Mouse (Mus musculus): ENCODE measurements around the gene Tpte. TPM values are rescaled to one million over a fixed set of nuclear protein-coding genes. Genes with fewer than 3 reads are reported as not detected.

Gene Tpte
- total RNA-seq, 2 experiments from 2014 or later: not detected

DNA sequence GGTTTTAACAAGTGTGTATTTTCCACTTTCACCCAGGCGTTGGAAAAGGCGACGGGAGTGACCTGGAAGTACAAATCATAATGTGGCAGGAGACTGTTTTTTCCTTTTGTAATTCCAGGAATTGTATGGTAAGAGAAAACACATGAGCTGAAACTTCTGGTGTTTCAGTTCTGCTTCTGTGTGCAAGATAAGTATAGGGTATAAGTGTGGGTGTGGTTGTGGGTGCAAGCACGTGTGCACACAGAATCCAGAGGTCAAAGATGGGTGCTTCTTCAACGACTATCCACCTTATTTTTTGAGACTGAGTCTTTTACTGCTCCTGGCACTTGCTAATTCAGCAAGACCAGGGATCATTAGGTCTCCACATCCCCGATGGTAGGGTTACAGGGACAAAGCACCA, 76.1 kb downstream of the Tpte start:
- intact Hi-C loops (cut with DNase I): no loop called here
- no peak for DNase-seq (ENCODE audit: extremely low spot score in 1 of 2, low spot score in 2 of 2)

DNA sequence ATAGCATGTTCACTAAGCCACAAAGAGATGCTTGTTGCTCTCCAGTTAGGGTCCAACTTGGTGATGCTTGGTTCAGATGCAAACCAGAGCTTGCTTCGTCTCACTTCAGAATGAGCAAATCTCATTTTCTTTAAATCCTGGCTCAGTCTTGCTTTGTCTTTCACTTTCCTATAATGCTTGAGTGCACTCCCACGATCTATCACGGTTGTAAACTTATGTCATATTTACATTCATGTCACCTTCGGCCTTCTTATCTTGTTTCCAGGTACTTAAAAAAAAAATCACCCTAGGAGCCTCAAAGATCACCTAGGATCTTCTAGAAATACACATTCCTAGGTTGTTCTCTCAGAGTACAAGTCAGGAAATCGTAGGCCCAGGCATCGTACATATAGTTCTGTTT, 76.6 kb downstream of the Tpte start:
- intact Hi-C loops (cut with DNase I): no loop called here
- no peak for DNase-seq (ENCODE audit: extremely low spot score in 1 of 2, low spot score in 2 of 2)

DNA sequence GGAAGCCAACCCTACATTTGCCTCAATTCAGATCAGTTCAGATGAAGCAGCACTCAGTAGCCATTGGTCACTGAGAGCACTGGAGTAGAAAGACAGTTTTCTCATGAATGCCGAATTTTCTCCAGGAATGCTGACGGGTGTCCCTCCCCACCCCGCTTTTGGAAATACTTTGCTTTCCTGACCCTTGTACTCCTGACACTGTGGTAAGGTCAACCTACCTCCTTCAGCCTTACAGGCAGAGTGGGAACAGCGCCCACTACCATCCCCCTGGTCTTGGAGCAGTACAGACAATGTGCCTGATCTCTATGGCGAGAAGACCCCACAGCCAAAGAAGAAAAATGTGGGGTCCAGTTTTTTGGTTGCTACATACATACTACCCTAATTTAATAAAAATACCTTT, 93.1 kb downstream of the Tpte start:
- intact Hi-C loops (cut with DNase I): no loop called here
- DNase-seq (ENCODE audit: extremely low spot score in 1 of 2, low spot score in 2 of 2): no peak

DNA sequence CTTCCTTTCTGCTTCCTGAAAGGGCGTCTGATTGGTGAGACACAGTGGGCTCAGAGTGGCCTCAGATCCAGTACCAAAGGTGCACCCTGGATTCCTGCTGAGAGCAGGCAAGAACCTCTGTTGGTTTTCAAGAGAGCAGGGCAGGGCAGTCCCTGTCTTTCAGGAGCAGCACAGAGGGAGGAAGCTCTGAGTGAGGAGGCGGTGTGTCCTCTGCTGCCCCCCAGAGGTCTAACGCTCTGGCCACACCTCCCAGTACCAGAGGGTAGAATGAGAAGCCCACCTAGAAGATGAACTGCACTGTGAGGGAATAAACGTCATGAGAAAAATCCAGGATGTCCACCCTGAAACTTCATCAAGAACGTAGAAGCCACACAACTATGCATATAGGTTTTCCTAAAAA, 93.7 kb downstream of the Tpte start:
- intact Hi-C loops (cut with DNase I): no loop called here
- DNase-seq (ENCODE audit: extremely low spot score in 1 of 2, low spot score in 2 of 2): peak in 1 of 2 experiments; percentile 62

DNA sequence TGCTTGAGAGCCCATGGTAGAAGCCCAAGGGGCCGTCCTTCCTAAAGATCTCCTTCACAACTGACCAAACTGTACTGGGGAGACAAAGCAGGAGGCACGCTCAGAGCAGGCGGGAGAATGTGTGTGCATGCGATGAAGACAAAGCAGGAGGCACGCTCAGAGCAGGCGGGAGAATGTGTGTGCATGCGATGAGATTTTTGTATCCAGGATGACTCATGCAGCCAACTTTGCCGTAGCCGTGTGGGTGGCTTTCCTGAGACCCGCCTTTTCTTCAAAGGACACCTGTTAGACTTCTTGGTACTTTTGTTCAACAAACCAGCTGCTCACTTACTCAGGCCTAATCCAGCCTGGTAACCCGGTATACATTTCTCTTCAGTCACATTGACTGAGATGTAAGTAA, 97.7 kb downstream of the Tpte start:
- no peak for DNase-seq (ENCODE audit: extremely low spot score in 1 of 2, low spot score in 2 of 2)
- intact Hi-C loops (cut with DNase I): loop anchor here (5.0 kb wide), 1 partner anchor 249 kb away; no protein-coding TSS in a partner anchor

DNA sequence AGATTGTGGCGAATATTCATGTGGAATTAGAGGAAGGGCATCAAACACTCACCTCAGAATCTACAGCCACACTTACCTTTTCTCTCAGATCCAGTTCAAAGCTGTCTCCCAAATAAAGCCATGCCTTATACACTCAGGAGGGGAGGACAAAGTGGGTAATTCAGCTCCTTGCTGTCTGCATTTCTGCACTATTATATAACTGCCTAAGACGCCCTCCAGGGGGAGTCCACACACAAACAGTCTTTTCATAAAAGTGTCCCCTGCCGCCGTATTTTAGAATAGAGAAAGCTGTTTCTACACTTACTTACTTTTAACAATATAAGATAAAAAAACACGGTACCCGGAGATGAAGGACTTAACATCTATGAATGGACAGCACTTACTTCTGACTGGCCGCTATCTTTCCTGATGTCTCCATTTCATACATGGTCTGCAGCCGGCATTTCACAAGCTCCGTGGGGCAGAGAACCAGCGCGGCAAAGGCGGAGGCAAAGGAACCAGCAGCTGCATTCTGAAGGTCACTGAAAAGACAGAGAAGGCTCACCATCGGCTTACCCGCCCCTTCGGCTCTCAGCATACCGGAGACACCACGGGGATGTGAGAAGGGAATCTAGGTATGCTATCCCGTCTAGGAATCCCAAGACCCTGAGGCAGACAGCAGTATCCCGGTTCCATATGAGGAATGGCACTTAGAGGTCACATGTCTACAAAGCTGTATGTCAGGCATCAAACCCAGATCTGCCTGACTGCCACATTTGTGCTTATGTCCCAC, 99.8 kb downstream of the Tpte start:
- DNase-seq (ENCODE audit: extremely low spot score in 1 of 2, low spot score in 2 of 2): no peak
- intact Hi-C loops (cut with DNase I): loop anchor here (5.0 kb wide), 1 partner anchor 251 kb away; no protein-coding TSS in a partner anchor

DNA sequence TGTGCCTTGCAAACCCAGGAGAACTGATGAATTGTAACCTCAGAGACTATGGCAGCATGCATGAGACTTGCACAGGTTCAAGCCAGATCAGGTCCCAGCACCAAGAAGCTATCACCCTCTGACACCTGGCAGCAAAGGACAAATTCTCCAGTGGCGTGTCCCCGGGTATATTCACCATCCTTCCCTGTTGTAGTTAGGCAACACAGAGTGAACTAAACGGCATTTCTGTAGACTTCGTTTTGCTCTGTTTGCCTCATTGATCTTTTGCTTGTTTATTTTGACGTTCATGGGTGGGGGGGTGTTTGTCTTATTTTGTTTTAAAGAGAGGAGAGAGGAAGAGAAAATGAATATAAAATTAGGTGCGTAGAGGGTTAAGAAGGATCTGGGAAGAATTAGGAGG, 101.9 kb downstream of the Tpte start:
- intact Hi-C loops (cut with DNase I): no loop called here

DNA sequence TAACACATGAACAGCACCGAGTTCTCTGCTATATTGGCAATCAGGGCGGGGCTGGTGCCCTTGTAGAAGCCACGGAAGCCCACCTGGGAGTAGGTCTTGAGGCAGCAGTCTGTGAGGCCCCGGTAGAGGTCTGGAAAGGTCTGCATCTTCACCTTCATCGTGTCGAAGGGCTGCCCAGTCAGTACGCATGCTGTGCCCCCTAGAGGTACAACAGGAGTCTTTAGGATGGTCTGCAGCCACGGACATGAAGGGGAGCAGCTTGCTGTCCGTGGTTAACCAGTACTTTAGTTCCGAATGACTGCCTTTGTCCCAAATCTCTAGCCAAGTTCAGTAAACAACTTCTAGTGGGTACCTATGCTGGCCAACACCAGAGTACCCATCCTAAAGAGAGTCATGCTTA, 106.6 kb downstream of the Tpte start:
- intact Hi-C loops (cut with DNase I): no loop called here

More for the DNA sequence above, 101.9 kb downstream of the Tpte start:
- DNase-seq (ENCODE audit: extremely low spot score in 1 of 2, low spot score in 2 of 2): no peak

DNA sequence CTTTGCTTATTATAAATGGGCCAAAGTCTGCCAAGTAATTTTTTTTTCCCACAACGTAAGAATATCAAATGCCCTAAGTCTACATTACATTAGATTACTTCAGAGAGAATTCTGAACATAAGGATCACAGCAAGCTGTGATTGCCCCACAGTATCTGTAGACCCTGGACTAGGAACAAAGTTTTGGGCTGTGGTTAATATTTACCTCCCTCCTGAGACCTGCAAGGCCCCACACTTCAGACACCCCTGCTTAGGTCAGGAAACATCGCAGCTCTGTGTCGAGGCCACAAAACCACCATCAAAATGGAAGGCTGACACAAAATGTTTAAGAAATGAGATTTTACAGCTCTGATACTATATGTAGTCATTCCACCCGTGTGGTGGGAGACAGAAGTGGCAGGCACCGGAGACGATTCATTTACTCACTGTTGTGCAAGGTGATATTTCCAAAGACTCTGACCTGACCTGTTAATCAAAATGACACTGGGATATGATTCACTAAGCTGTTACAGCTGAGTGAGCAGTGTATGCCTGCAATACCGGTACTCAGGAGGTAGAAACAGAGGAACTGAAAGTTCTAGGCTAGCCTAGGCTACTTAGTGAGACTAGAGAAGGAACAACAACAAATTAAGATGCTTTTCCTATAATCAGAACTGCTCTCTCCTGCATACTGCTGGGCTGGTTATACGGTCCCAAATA, 107.7 kb downstream of the Tpte start:
- intact Hi-C loops (cut with DNase I): no loop called here
- no peak for DNase-seq (ENCODE audit: extremely low spot score in 1 of 2, low spot score in 2 of 2)

More for the DNA sequence above, 106.6 kb downstream of the Tpte start:
- no peak for DNase-seq (ENCODE audit: extremely low spot score in 1 of 2, low spot score in 2 of 2)

DNA sequence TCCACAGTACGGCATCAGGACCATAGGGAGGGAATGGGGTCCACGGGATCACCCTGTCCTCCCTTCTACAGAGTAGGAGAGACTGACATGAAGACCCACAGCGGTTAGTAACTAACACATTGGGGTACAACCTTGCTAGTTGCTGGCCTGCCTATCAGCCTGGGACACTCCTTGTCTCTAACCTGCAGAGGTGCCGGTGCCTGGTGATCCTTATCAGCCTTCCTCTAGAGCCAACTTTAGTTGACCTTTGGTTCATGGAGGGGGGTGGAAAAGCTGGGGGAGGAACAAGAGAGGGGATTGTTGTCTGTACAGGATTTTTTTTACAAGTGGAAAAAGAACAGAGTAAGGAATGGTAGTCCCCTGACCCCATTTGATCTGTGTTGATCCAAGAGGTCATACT, 111.2 kb downstream of the Tpte start:
- DNase-seq (ENCODE audit: extremely low spot score in 1 of 2, low spot score in 2 of 2): no peak
- intact Hi-C loops (cut with DNase I): no loop called here

DNA sequence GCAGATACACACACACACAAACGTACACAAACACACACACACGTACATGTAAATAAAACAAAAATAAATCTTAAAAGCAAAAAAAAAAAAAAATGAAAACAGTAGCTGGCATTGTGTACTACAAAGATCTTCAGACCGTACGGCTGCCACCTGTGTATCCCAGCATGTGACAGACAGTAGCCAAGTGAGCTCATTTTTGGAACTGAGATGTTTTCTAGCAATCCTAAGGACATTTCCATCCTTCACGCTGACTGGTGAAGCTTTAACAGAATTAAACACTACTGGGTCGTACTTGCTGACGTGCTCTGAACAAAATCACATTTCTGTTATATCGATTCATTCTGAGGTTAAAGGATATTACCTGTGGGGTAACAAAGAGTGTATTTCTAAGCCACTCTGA, 112.0 kb downstream of the Tpte start:
- DNase-seq (ENCODE audit: extremely low spot score in 1 of 2, low spot score in 2 of 2): no peak
- intact Hi-C loops (cut with DNase I): loop anchor here (5.0 kb wide), 1 partner anchor 203 kb away; the partner anchor contains the start of gene Vps36

DNA sequence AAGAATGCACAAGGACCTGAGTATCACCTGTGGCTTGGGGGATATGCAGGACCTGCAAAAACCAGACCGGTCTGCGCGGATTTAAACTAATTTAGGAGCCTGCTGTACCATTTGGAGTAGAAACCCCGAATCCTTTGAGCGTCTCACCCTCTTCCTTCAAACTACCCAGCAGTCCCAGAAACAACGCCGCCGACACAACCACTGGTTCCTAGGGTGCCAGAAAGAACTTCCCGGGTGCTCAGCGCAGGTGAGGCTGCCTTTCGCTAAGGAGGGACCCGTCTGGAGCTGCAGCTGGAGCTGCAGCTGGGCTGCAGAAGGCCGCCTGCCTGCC, 114.5 kb downstream of the Tpte start:
- intact Hi-C loops (cut with DNase I): loop anchor here (5.0 kb wide), 1 partner anchor 205 kb away; the partner anchor contains the start of gene Vps36
- DNase-seq (ENCODE audit: extremely low spot score in 1 of 2, low spot score in 2 of 2): no peak

DNA sequence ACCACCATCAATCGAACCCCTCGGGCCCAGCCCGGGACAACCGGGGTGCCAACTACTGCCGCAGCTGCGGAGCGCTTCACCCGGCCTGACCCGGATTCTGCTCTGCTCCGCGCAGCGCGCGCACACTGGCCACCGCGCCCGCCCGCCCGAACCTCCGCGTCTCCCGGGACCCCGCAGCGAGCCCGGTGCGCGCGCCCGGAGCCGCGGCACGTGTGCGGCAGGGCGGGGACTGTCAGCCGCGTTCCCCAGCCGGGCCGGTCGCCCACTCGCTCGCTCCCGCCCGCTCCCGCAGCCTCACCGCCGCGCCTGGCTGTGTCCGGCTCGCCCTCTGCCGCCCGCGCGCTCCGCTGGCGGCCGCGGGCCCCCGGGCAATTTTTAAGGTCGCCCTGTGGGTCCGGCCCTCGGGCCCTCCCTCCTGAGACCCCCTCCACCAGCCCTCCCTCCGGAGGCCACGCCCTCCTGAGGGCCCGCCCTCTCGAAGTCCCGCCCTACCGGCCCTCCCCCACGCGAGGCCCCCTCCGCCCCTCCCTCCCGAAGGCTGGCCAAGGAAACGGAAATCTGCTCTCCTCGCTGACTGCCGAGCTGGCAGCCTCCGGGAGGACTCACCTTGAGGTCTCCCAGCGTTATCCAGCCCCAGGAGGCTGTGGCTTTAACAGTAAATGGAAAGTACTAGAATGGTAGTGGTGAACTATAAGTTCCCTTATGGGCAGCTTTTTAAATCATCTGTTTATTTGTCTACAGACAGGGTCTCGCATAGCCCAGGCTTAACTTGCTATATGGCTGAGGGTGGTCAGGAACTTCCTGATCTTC, 115.1 kb downstream of the Tpte start, which contains the start of gene Slc25a15:
Gene Slc25a15 (minus strand): TSS at position 456 of the 810 bp plus-strand sequence.
- peak; percentile 73 to 94 for DNase-seq (ENCODE audit: extremely low spot score in 1 of 2, low spot score in 2 of 2)
- intact Hi-C loops (cut with DNase I): loop anchor here (5.0 kb wide), 1 partner anchor 206 kb away; the partner anchor contains the start of gene Vps36

DNA sequence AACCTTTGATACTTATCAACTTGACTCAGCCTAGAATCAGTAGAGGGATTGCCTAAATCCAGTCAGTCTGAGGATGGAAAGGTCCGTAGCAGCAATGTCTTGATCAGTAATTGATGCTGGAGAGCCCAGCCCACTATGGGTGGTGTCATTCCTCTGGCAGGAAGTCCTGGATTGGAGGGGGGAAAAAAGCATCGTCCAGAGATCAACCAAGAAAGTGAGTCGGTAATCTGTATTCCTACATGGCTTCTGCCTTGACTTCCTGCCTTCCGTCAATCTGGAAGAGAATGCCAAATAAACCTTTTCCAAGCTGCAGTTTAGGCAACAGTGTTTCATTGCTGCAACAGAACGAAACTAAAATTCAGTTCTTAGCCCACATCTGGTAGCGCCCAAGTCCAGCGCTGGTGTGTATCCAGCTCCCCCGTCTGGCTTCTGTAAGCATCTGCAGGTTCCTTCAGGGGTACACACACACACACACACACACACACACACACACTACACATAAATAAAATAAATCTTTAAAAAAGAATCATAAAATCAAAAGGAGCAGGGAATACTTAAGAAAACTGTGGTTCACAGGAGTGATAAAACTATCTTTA, 116.1 kb downstream of the Tpte start:
- intact Hi-C loops (cut with DNase I): loop anchor here (5.0 kb wide), 1 partner anchor 207 kb away; the partner anchor contains the start of gene Vps36
- no peak for DNase-seq (ENCODE audit: extremely low spot score in 1 of 2, low spot score in 2 of 2)

DNA sequence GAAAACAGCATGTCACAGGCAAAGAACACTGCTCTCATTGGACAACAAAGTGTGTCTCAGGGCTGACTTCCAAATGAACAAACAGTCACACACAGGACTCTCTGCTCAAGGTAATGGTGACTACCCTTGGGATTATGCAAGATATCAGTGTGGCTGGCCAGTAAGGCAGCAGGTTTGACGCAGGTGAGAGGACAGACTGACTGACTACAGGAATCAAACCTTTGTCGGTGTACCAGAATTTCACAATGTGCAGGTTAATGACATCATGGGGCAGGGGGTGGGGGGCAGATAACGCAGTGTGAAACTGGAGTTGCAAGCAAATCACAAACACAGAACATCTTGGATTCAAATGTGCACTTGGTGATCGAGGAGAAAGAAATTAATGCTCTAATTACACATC, 117.4 kb downstream of the Tpte start:
- DNase-seq (ENCODE audit: extremely low spot score in 1 of 2, low spot score in 2 of 2): no peak
- intact Hi-C loops (cut with DNase I): no loop called here

DNA sequence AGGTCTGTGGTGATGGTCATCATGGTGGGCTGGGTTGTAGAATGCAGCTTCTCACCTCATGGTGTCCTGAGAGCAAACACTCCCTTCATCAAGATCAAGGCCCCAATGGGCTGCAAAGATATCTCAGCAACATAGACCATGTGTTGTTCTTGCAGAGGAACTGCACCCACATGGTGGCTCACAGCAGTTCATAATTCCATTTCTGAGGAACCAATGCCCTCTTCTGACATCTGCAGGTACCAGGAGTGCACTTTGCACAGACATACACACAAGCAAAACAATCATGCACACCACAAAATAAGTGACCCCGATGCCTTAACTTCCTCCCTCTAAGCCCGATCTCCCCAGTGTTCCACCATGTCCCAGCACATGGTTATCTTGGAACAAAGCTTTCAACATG, 120.0 kb downstream of the Tpte start:
- DNase-seq (ENCODE audit: extremely low spot score in 1 of 2, low spot score in 2 of 2): no peak
- intact Hi-C loops (cut with DNase I): no loop called here

DNA sequence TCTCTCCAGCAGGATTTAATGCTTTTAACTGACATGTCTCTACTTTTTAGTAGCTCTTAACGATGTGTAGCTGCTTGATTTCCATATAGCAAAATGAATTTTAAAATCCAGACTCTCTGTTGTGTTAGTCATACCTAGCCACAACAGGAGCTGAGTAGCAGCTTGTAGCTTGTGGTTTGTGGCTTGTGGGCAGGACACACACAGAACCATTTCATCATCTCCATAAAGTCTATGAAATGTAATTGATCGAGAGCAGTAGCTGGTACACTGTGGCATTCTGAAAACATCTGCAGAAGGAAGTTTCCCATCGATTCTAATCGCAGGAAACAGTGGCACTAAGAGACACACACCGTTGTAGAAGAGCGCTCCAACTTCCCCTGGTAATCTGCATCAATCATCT, 122.5 kb downstream of the Tpte start:
- intact Hi-C loops (cut with DNase I): no loop called here
- DNase-seq (ENCODE audit: extremely low spot score in 1 of 2, low spot score in 2 of 2): no peak

DNA sequence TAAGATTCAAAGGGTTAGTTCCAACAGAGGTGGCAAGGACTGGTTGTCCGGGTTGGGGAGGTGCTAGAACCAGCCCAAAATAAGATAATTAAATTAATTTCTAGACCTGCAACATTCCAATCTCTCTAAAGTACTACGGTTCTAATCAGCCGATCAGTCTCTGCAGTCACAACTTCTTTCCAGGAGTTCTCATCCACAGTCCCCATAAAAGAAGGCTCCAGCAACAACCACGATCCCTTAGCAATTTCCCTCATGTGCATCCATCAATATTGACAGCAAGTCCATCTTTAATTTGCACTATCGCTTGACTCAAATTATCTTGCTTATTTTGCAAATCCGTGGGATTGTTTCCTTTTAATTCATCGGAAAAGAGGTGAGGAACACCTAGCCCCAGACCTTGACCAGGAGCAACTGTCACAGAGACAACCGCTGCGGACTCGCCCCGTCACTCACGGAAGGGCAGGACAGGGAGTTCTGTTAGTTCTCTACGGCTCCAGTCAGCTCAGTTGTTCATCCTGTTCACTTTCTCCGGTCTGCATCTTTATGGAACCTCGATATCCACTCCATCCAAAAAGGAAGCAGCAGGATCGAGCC, 127.5 kb downstream of the Tpte start:
- intact Hi-C loops (cut with DNase I): loop anchor here (2.0 kb wide), 1 partner anchor 218 kb away; the partner anchor contains the start of gene Vps36
- DNase-seq (ENCODE audit: extremely low spot score in 1 of 2, low spot score in 2 of 2): no peak

Data from left cerebral cortex, postnatal 10 days (tissue).